Mouse (Mus musculus) cerebellum, adult 2 months (tissue): ENCODE measurements around the gene Terf2ip.

ENCODE experiments used
- CTCF ChIP-seq: fragments of 200-500 bp; IDR thresholded peaks from 2 replicates; pipeline ENCODE4 v1.5.1; 2011; ENCODE audit warnings: low read depth, mild to moderate bottlenecking, control low read depth, low read length, moderate library complexity, borderline replicate concordance; ENCODE audit not compliant: insufficient read depth
- POLR2A ChIP-seq: fragments of 200-500 bp; IDR thresholded peaks from 2 replicates; pipeline ENCODE4 v1.6.1; 2011; ENCODE audit warnings: low read length, control low read depth, borderline replicate concordance; ENCODE audit not compliant: insufficient read depth

GRCm38 (mm10) chr8:112029455-112029854, 18.3 kb downstream of the Terf2ip start:
- TF ChIP-seq CTCF (no peak), POLR2A (no peak)
